ENCODE assay signal across 20 mouse cellular contexts in genomic region chr17:83721157-83721556, GRCm38 (mm10). TPM values are rescaled to one million over a fixed set of nuclear protein-coding genes. Genes with fewer than 3 reads are reported as not detected.
DNase-seq lines count a peak whose midpoint lies in the region; ATAC-seq lines count a peak whose summit lies in the region.
"Had no signal": no experiment of that assay in that cellular context is flagged by ENCODE, and none has a peak within 500 bp of the region (broad histone marks: within the 10 kb centered on the region; RNA-seq: fewer than 3 reads in every experiment).

No protein-coding gene starts in this region.

- H3K27me3 ChIP-seq in megakaryocyte, embryonic 14.5 days (replicated peaks) = no peaks in the 10 kb centered on the region
- H3K27me3 ChIP-seq: hindbrain, embryonic 12.5 days; hindbrain, embryonic 15.5 days had no signal

- peaks cover under 1% of the 10 kb centered on the region; the same call in 1 of the 2 replicates for H3K9me3 ChIP-seq in megakaryocyte, embryonic 14.5 days
- H3K9me3 ChIP-seq: hindbrain, embryonic 12.5 days had no signal

- peaks cover 83% of the 10 kb centered on the region for H3K4me1 ChIP-seq in megakaryocyte, embryonic 14.5 days
- H3K4me1 ChIP-seq: hindbrain, embryonic 12.5 days had no signal

- peak; percentile 25 for DNase-seq in induced T-regulatory cell, adult 2 months (ENCODE audit: low read depth)
- no peak for DNase-seq in adrenal gland, adult (ENCODE audit: inconsistent age in 2 of 2, low spot score in 1 of 2)
- DNase-seq: adrenal gland, adult 8-10 months; adrenal gland, postnatal 25 days; B cell, adult 2 months; cerebellum, adult 18-20 months; cerebellum, adult 9-10 months; cerebellum, postnatal 14 days; forebrain, postnatal 0 days; gastrocnemius, adult 2 months; gastrocnemius, postnatal 14 days; heart, adult 11 months had no signal

- ATAC-seq in megakaryocyte, adult 5-6 weeks (ENCODE audit: poor library complexity, severe bottlenecking) = no peak
- ATAC-seq in CD4-positive, CD25-positive, alpha-beta regulatory T cell, adult 4 months = peak; percentile 74
- no peak for ATAC-seq in erythroblast, adult 5-6 weeks (replicated peaks; ENCODE audit: low FRiP score, poor library complexity, severe bottlenecking)
- ATAC-seq: forebrain, embryonic 14.5 days; forebrain, postnatal 0 days; intestine, embryonic 16.5 days had no signal

- H3K36me3 ChIP-seq in megakaryocyte, embryonic 14.5 days (replicated peaks; ENCODE audit: low read length) = peaks cover 97% of the 10 kb centered on the region

- H3K4me3 ChIP-seq in megakaryocyte, embryonic 14.5 days (replicated peaks) = peak overlapping the region; percentile 84
- H3K4me3 ChIP-seq: gastrocnemius, adult 2 months; hindbrain, embryonic 12.5 days; hindbrain, embryonic 15.5 days had no signal

RNA-seq across cellular contexts. Expression of gene Mta3, which starts 15.2 kb away (rescaled TPM):
- 183 and 216 TPM in 2 replicates for polyA plus RNA-seq in megakaryocyte, embryonic 14.5 days (2012; ENCODE audit: insufficient read depth, low replicate concordance)
- 79.2 and 84.9 TPM in 2 replicates for total RNA-seq in megakaryocyte, adult 5-6 weeks (2015)
- 65.7 and 74.1 TPM in 2 replicates for total RNA-seq in megakaryocyte, adult 5-6 weeks (2017)
- polyA plus RNA-seq in CD4-positive, CD25-positive, alpha-beta regulatory T cell, adult 4 months (2017; shearing (Covaris generic)) = 100 to 1,000 TPM in 1 of 2 experiments, 10 to 100 TPM in 1; 80.0 to 105 TPM
- 59.2 and 64.6 TPM in 2 replicates for total RNA-seq in erythroblast, adult 5-6 weeks (2015; ENCODE audit: low replicate concordance)
- 52.6 and 67.6 TPM in 2 replicates for total RNA-seq in erythroblast, adult 5-6 weeks (2017; ENCODE audit: low replicate concordance)
